Mouse (Mus musculus): ENCODE measurements around the gene Ldha. TPM values are rescaled to one million over a fixed set of nuclear protein-coding genes. Genes with fewer than 3 reads are reported as not detected.

Ldha gene
- polyA plus RNA-seq, 1 experiment = 671 TPM

DNA sequence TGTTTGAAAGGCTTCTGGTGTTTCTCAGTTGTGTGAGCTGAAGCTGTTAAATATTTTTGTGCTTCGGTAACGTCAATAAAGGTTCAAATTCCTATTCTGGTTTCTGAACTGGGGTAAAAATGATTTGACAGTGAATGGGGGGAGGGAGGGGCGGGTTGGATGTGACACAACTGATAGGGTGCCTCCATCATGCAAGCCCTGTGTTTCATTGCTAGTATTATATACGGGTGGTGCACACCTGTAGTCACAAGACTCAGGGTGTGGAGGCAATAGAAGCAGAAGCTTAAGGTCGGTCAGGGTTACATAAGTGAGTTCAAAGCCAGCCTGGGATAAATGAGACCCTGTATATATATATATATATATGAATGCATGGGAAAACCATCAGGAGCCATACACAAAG is 1.4 kb upstream of the Ldha start:
- Histone ChIP-seq H3K9me3 (replicated peaks; ENCODE audit: control insufficient read depth, insufficient read depth, low read length, poor library complexity, severe bottlenecking) (no peaks in the 10 kb centered on the region), H3K27ac (ENCODE audit: insufficient read depth, low read length) (peak overlapping the region; percentile 90), H3K9ac (ENCODE audit: low read depth, poor library complexity, severe bottlenecking) (no peak overlapping the region), H3K4me1 (ENCODE audit: control insufficient read depth, insufficient read depth, low read length) (peaks cover 16% of the 10 kb centered on the region), H3K4me3 (ENCODE audit: low read depth, low read length) (no peak overlapping the region), H3K36me3 (ENCODE audit: control insufficient read depth, insufficient read depth, low read length, poor library complexity, severe bottlenecking) (no peaks in the 10 kb centered on the region), H3K27me3 (ENCODE audit: control insufficient read depth, insufficient read depth, low read length, poor library complexity, severe bottlenecking) (no peaks in the 10 kb centered on the region)
- no peak for TF ChIP-seq EP300 (IDR thresholded peaks at IDR 0.05; ENCODE audit: insufficient read depth, low read depth, low read length)
- TF ChIP-seq POLR2A (IDR thresholded peaks at IDR 0.05; ENCODE audit: insufficient read depth, low read length) = no peak
- TF ChIP-seq CTCF (IDR thresholded peaks at IDR 0.05; ENCODE audit: low read depth, low read length) = no peak

DNA sequence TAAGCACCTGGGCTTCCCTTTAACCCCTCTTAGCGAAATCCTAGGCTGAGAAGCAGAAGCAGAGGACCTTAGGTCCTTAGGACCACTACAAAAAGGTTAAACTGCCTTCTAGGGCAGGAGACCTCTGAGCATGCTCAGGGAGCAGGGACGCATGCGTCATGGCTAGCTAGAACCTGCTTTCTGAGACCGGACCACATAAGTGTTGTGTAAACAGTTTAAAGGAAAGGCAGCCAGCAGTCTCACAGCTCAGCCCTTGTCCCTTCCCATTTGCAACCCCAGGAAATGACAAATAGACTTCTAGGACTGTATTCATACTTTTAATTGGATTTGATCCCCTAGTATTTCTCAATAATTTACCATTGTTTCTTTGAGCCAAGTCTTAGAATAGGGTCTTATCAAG is 949 bp upstream of the Ldha start:
- H3K9me3 ChIP-seq (replicated peaks; ENCODE audit: control insufficient read depth, insufficient read depth, low read length, poor library complexity, severe bottlenecking) = no peaks in the 10 kb centered on the region
- H3K4me3 ChIP-seq (ENCODE audit: low read depth, low read length) = no peak overlapping the region
- H3K36me3 ChIP-seq (ENCODE audit: control insufficient read depth, insufficient read depth, low read length, poor library complexity, severe bottlenecking) = no peaks in the 10 kb centered on the region
- no peak overlapping the region for H3K27ac ChIP-seq (ENCODE audit: insufficient read depth, low read length)
- H3K9ac ChIP-seq (ENCODE audit: low read depth, poor library complexity, severe bottlenecking) = no peak overlapping the region
- no peaks in the 10 kb centered on the region for H3K27me3 ChIP-seq (ENCODE audit: control insufficient read depth, insufficient read depth, low read length, poor library complexity, severe bottlenecking)
- peaks cover 16% of the 10 kb centered on the region for H3K4me1 ChIP-seq (ENCODE audit: control insufficient read depth, insufficient read depth, low read length)
- no peak for TF ChIP-seq CTCF (IDR thresholded peaks at IDR 0.05; ENCODE audit: low read depth, low read length)
- no peak for TF ChIP-seq EP300 (IDR thresholded peaks at IDR 0.05; ENCODE audit: insufficient read depth, low read depth, low read length)
- TF ChIP-seq POLR2A (IDR thresholded peaks at IDR 0.05; ENCODE audit: insufficient read depth, low read length) = no peak

DNA sequence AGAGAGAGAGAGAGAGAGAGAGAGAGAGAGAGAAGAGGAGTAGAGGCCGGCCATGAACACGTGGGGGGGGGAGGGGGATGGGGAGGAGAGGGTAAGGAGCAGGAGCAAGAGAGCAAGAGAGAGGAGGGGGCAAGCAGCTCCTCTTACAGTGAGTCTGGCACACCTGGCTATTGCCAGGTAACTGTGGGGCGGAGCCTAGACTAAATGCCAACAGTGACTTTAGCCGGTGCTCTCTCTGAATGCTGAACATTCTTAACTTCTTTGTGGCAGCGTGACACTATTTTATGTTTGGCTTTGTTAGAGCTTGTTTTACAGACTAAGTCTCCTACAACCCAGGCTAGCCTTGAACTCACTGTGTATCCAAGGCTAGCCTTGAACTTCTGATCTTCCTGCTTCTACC is 1.0 kb downstream of the Ldha start:
- no peak for TF ChIP-seq POLR2A (IDR thresholded peaks at IDR 0.05; ENCODE audit: insufficient read depth, low read length)
- no peak for TF ChIP-seq EP300 (IDR thresholded peaks at IDR 0.05; ENCODE audit: insufficient read depth, low read depth, low read length)
- no peak for TF ChIP-seq CTCF (IDR thresholded peaks at IDR 0.05; ENCODE audit: low read depth, low read length)
- Histone ChIP-seq H3K4me3 (ENCODE audit: low read depth, low read length) (no peak overlapping the region), H3K4me1 (ENCODE audit: control insufficient read depth, insufficient read depth, low read length) (peaks cover 16% of the 10 kb centered on the region)

DNA sequence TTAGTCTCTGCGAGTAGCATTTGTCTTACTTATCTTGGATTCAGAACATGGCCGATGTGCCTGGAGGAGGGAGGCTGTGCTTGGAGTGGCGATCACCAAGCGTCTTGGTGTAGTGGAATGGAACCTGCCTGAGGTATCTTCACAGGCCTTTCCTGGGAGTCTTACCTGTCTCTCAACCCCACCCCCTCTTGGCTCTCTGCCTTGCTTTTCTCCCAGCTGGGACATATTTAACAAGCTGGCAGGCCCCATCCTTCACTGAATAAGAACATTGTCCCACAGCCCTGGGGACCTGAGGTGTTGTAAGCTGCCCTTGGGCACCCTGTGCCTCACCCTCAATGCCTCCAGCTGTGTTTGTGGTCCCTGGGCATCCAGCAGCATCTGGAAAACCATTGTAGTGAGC is 2.3 kb downstream of the Ldha start:
- Histone ChIP-seq H3K27me3 (ENCODE audit: control insufficient read depth, insufficient read depth, low read length, poor library complexity, severe bottlenecking) (no peaks in the 10 kb centered on the region), H3K9me3 (replicated peaks; ENCODE audit: control insufficient read depth, insufficient read depth, low read length, poor library complexity, severe bottlenecking) (no peaks in the 10 kb centered on the region), H3K9ac (ENCODE audit: low read depth, poor library complexity, severe bottlenecking) (no peak overlapping the region), H3K4me3 (ENCODE audit: low read depth, low read length) (no peak overlapping the region), H3K4me1 (ENCODE audit: control insufficient read depth, insufficient read depth, low read length) (peaks cover 16% of the 10 kb centered on the region), H3K36me3 (ENCODE audit: control insufficient read depth, insufficient read depth, low read length, poor library complexity, severe bottlenecking) (peaks cover 8% of the 10 kb centered on the region), H3K27ac (ENCODE audit: insufficient read depth, low read length) (no peak overlapping the region)
- TF ChIP-seq EP300 (IDR thresholded peaks at IDR 0.05; ENCODE audit: insufficient read depth, low read depth, low read length) (no peak), POLR2A (IDR thresholded peaks at IDR 0.05; ENCODE audit: insufficient read depth, low read length) (no peak), CTCF (IDR thresholded peaks at IDR 0.05; ENCODE audit: low read depth, low read length) (no peak)

More for the DNA sequence above, 1.0 kb downstream of the Ldha start:
- Histone ChIP-seq H3K9me3 (replicated peaks; ENCODE audit: control insufficient read depth, insufficient read depth, low read length, poor library complexity, severe bottlenecking) (no peaks in the 10 kb centered on the region), H3K36me3 (ENCODE audit: control insufficient read depth, insufficient read depth, low read length, poor library complexity, severe bottlenecking) (no peaks in the 10 kb centered on the region), H3K27ac (ENCODE audit: insufficient read depth, low read length) (no peak overlapping the region), H3K27me3 (ENCODE audit: control insufficient read depth, insufficient read depth, low read length, poor library complexity, severe bottlenecking) (no peaks in the 10 kb centered on the region), H3K9ac (ENCODE audit: low read depth, poor library complexity, severe bottlenecking) (no peak overlapping the region)

DNA sequence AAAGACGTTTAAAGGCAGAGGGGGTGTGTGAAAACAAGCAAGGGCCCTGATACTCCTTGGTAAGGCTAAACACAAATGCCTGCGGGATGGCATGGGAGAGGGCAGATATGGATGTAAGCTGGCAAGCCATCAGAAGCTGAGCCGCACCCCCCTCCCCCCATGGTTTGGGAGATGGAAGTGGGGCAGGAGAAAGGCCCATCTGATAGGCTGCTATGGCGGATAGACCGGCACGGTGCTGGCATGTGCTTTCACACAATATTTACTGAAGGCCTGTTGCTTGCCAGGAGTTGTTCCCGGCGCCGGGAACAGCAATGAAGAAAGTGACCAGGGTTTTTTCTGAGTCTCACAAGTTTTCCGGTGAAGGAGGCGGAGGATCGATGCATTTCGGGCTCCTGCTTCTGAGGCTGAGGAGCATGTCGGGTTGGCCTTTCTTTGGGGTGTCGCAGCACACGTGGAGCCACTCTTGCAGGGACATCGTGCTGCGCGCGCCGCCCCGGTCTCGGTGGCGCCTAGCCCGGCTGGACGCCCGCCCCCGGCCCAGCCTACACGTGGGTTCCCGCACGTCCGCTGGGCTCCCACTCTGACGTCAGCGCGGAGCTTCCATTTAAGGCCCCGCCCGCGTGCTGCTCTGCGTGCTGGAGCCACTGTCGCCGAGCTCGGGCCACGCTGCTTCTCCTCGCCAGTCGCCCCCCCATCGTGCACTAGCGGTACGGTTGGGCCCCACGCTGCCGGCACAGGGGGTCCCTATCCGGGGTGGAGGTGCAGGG is 4.1 kb downstream of the Ldha start:
- Histone ChIP-seq H3K9me3 (replicated peaks; ENCODE audit: control insufficient read depth, insufficient read depth, low read length, poor library complexity, severe bottlenecking) (no peaks in the 10 kb centered on the region), H3K36me3 (ENCODE audit: control insufficient read depth, insufficient read depth, low read length, poor library complexity, severe bottlenecking) (peaks cover 23% of the 10 kb centered on the region), H3K4me1 (ENCODE audit: control insufficient read depth, insufficient read depth, low read length) (peaks cover 9% of the 10 kb centered on the region), H3K4me3 (ENCODE audit: low read depth, low read length) (peak overlapping the region; percentile 98), H3K27me3 (ENCODE audit: control insufficient read depth, insufficient read depth, low read length, poor library complexity, severe bottlenecking) (no peaks in the 10 kb centered on the region), H3K27ac (ENCODE audit: insufficient read depth, low read length) (peak overlapping the region; percentile 17), H3K9ac (ENCODE audit: low read depth, poor library complexity, severe bottlenecking) (peak overlapping the region; percentile 81)
- TF ChIP-seq EP300 (IDR thresholded peaks at IDR 0.05; ENCODE audit: insufficient read depth, low read depth, low read length) (peak; percentile 38; the same call in 1 of the 2 replicates), CTCF (IDR thresholded peaks at IDR 0.05; ENCODE audit: low read depth, low read length) (no peak), POLR2A (IDR thresholded peaks at IDR 0.05; ENCODE audit: insufficient read depth, low read length) (peak; percentile 89)

DNA sequence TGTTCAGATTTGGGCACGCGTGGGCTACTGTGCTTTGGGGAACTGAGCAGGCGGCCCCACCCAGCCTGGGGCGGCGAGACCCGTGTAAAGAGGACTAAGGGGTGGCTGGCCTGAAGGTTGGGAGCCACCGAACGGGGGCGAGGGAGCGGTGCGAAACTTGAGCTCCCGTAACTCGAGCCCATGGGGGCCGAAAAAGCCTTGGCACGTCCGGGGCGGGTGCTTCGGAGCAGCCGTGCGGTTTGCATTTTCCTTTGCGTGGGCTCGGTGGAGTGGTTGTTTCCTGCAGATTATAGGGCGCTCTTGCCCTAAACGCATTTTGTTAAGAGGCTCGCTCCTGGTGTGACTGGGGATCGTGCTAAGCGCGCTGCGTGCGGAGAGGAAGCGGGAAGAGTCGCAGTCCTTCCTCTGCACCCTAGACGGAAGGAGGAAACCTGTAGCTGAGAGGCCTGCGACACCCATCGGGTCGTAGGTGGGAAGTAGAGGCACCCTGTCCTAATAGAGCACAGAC is 4.8 kb downstream of the Ldha start:
- Histone ChIP-seq H3K4me3 (ENCODE audit: low read depth, low read length) (peak overlapping the region; percentile 98), H3K4me1 (ENCODE audit: control insufficient read depth, insufficient read depth, low read length) (peaks cover 5% of the 10 kb centered on the region), H3K9me3 (replicated peaks; ENCODE audit: control insufficient read depth, insufficient read depth, low read length, poor library complexity, severe bottlenecking) (no peaks in the 10 kb centered on the region), H3K9ac (ENCODE audit: low read depth, poor library complexity, severe bottlenecking) (peak overlapping the region; percentile 81), H3K27ac (ENCODE audit: insufficient read depth, low read length) (peak overlapping the region; percentile 17), H3K36me3 (ENCODE audit: control insufficient read depth, insufficient read depth, low read length, poor library complexity, severe bottlenecking) (peaks cover 27% of the 10 kb centered on the region), H3K27me3 (ENCODE audit: control insufficient read depth, insufficient read depth, low read length, poor library complexity, severe bottlenecking) (no peaks in the 10 kb centered on the region)
- TF ChIP-seq POLR2A (IDR thresholded peaks at IDR 0.05; ENCODE audit: insufficient read depth, low read length) = no peak
- TF ChIP-seq EP300 (IDR thresholded peaks at IDR 0.05; ENCODE audit: insufficient read depth, low read depth, low read length) = no peak
- no peak for TF ChIP-seq CTCF (IDR thresholded peaks at IDR 0.05; ENCODE audit: low read depth, low read length)
